Mouse (Mus musculus) heart, embryonic 14.5 days (tissue): Measurements from ENCODE around the gene Hspa12a. TPM values are rescaled to one million over a fixed set of nuclear protein-coding genes. Genes with fewer than 3 reads are reported as not detected.

Experiments used
- microRNA-seq: library from miRNA; unstranded; fragments of <30 nt; microRNA quantifications from one replicate; pipeline ENCODE4, GENCODE M21; 2016
- polyA plus RNA-seq: library from polyadenylated mRNA; unstranded; fragments of >200 nt; fragmentation: Nextera tagmentation; extraction: Ambion mirVana; gene quantifications from 2 replicates; pipeline ENCODE4 v1.2.1, GENCODE M21; 2014

The Hspa12a gene
- polyA plus RNA-seq, 1 experiment from 2014 or later: 8.4 TPM

Small RNA genes lying within 50 kb of the gene (microRNA-seq; reads per million reads assigned to microRNA genes)
- gene Mir3086: 2.0 reads per million

Other genes starting within 250 kb of the Hspa12a start
- 0.50 and 1.2 TPM in 2 replicates for gene Pnliprp1, start 214.8 kb downstream of the Hspa12a start, polyA plus RNA-seq
- 0.12 TPM in 1 of 2 replicates, not detected in the other for gene Pnliprp2, start 183.9 kb downstream of the Hspa12a start, polyA plus RNA-seq
- gene 1700019N19Rik, start 149.2 kb downstream of the Hspa12a start, polyA plus RNA-seq: not detected in 2 replicates
- 0.30 and 0.46 TPM in 2 replicates for gene Eno4, start 229 bp downstream of the Hspa12a start, polyA plus RNA-seq
- gene Shtn1, start 132.4 kb upstream of the Hspa12a start, polyA plus RNA-seq: 0.86 and 1.0 TPM in 2 replicates
- gene Vax1, start 226.4 kb upstream of the Hspa12a start, polyA plus RNA-seq: not detected in 2 replicates